In the genomic region with DNA sequence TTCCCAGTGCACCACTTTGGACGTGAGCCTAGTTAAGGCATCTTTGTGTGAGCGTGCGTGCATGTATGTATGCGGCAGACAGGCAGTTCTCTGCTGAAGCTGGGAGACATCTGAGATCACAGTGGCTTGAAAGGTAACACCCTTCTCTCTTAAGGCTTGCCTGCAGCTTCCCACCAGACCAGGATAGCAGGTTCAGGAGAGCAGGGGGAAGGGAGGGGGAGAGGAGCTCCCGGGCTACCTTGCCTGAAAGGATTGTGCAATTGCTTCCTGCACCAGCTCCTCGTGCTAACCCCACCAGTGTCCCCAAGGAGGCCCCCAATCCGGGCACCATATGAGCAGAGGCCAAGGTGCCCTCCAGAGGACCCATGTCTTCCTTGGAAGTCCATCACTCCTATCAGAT, we compare ENCODE assay signal across 8 mouse cellular contexts. TPM values are rescaled to one million over a fixed set of nuclear protein-coding genes. Genes with fewer than 3 reads are reported as not detected.
DNase-seq lines count a peak whose midpoint lies in the region; ATAC-seq lines count a peak whose summit lies in the region.

No protein-coding gene starts in this region.

- 18% methylated on average over 7 of the region's 7 CpGs for WGBS in heart, embryonic 15.5 days
- WGBS in forebrain, embryonic 13.5 days, result 35% methylated on average over 7 of the region's 7 CpGs
- WGBS in liver, embryonic 16.5 days (ENCODE audit: insufficient replicate concordance), result 24% methylated on average over 7 of the region's 7 CpGs

- peak overlapping the region; percentile 58 for H3K9ac ChIP-seq in heart, embryonic 15.5 days
- peak overlapping the region; percentile 59 for H3K9ac ChIP-seq in forebrain, embryonic 13.5 days
- H3K9ac ChIP-seq in liver, embryonic 16.5 days (ENCODE audit: low read depth, low read length), result peak overlapping the region; percentile 23; the same call in 1 of the 2 replicates

- no peaks in the 10 kb centered on the region for H3K36me3 ChIP-seq in heart, embryonic 15.5 days
- no peaks in the 10 kb centered on the region for H3K36me3 ChIP-seq in forebrain, embryonic 13.5 days (ENCODE audit: poor library complexity, severe bottlenecking)
- H3K36me3 ChIP-seq in liver, embryonic 16.5 days (ENCODE audit: control insufficient read depth, insufficient read depth), result no peaks in the 10 kb centered on the region

- no peaks in the 10 kb centered on the region for H3K27me3 ChIP-seq in heart, embryonic 15.5 days
- H3K27me3 ChIP-seq in forebrain, embryonic 13.5 days, result 0 out of 2 replicates have a peak, but pooled peaks cover 2% of the 10 kb centered on the region
- no peaks in the 10 kb centered on the region for H3K27me3 ChIP-seq in liver, embryonic 16.5 days (ENCODE audit: control insufficient read depth, insufficient read depth, low read depth, low read length)

- intact Hi-C loops in left cerebral cortex, postnatal 4 days (cut with DNase I), result loop anchor here (10.0 kb wide), 1 partner anchor 105 kb away; no protein-coding TSS in a partner anchor

- no peak for ATAC-seq in heart, embryonic 15.5 days (replicated peaks; ENCODE audit: insufficient number of reproducible peaks, insufficient read depth, low FRiP score, low read depth)
- no peak for ATAC-seq in forebrain, embryonic 13.5 days
- ATAC-seq in liver, embryonic 16.5 days (ENCODE audit: low read depth), result no peak
- no peak for ATAC-seq in granulocyte monocyte progenitor cell, adult 5-6 weeks (replicated peaks; ENCODE audit: poor library complexity, severe bottlenecking)

- peak overlapping the region; percentile 94 for H3K4me2 ChIP-seq in heart, embryonic 15.5 days
- peak overlapping the region; percentile 77 for H3K4me2 ChIP-seq in forebrain, embryonic 13.5 days
- H3K4me2 ChIP-seq in liver, embryonic 16.5 days (ENCODE audit: low read depth, low read length), result peak overlapping the region; percentile 99

- peaks cover 64% of the 10 kb centered on the region for H3K4me1 ChIP-seq in heart, embryonic 15.5 days (replicated peaks)
- H3K4me1 ChIP-seq in forebrain, embryonic 13.5 days, result peaks cover 61% of the 10 kb centered on the region
- peaks cover 38% of the 10 kb centered on the region for H3K4me1 ChIP-seq in liver, embryonic 16.5 days (ENCODE audit: control insufficient read depth, low read depth, low read length)

- DNase-seq in heart, postnatal 4 days, result no peak
- DNase-seq in CD4-positive helper T cell, adult 2 months (ENCODE audit: low read depth, low spot score), result peak; percentile 38
- DNase-seq in adrenal gland, postnatal 25 days, result no peak
- DNase-seq in left cerebral cortex, postnatal 4 days, result no peak

- H3K27ac ChIP-seq in heart, embryonic 15.5 days, result peak overlapping the region; percentile 90
- H3K27ac ChIP-seq in forebrain, embryonic 13.5 days, result no peak overlapping the region
- H3K27ac ChIP-seq in liver, embryonic 16.5 days (ENCODE audit: low read length), result no peak overlapping the region

- peak overlapping the region; percentile 77 for H3K4me3 ChIP-seq in heart, embryonic 15.5 days
- peak overlapping the region; percentile 71 for H3K4me3 ChIP-seq in forebrain, embryonic 13.5 days
- H3K4me3 ChIP-seq in liver, embryonic 16.5 days (ENCODE audit: low read depth, low read length), result peak overlapping the region; percentile 59

- H3K9me3 ChIP-seq in heart, embryonic 15.5 days (replicated peaks), result no peaks in the 10 kb centered on the region
- H3K9me3 ChIP-seq in forebrain, embryonic 13.5 days (replicated peaks), result no peaks in the 10 kb centered on the region
- H3K9me3 ChIP-seq in liver, embryonic 16.5 days (replicated peaks; ENCODE audit: control insufficient read depth, low read length), result no peaks in the 10 kb centered on the region

RNA-seq across cellular contexts. Expression of gene Ezr, which starts 3.0 kb away (rescaled TPM):
- polyA plus RNA-seq in heart, embryonic 15.5 days (2015; fragmentation: Nextera tagmentation; extraction: Ambion mirVana), result 109 and 136 TPM in 2 replicates
- 100 to 1,000 TPM; 103 to 104 TPM for total RNA-seq in heart, postnatal 4 days (2021)
- 113 and 117 TPM in 2 replicates for polyA plus RNA-seq in forebrain, embryonic 13.5 days (2015; fragmentation: Nextera tagmentation; extraction: Ambion mirVana)
- polyA plus RNA-seq in liver, embryonic 16.5 days (2015; fragmentation: Nextera tagmentation; extraction: Ambion mirVana), result 43.3 and 44.1 TPM in 2 replicates
- 44.2 and 55.0 TPM in 2 replicates for total RNA-seq in granulocyte monocyte progenitor cell, adult 5-6 weeks (2014; fragmentation: Nextera tagmentation)
- total RNA-seq in granulocyte monocyte progenitor cell, adult 5-6 weeks (2017), result 99.7 and 110 TPM in 2 replicates
- total RNA-seq in adrenal gland, postnatal 25 days (2021), result 17.9 and 29.0 TPM in 2 replicates
- 10 to 100 TPM; 17.4 to 19.9 TPM for total RNA-seq in left cerebral cortex, postnatal 4 days (2021)
